Mouse (Mus musculus) left cerebral cortex, adult 18-20 months (tissue): ENCODE data around the gene Ppp1cb. TPM values are rescaled to one million over a fixed set of nuclear protein-coding genes. Genes with fewer than 3 reads are reported as not detected.
"Not testable (repeated sequence)": the region's sequence is repeated elsewhere in the genome, so short reads cannot be mapped to it uniquely, and the experiment has no call there.

Experiments
- DNase-seq, 2 experiments: peaks; one replicate each; pipeline ENCODE4 v3.0.0; 2021 to 2022; ENCODE audit warnings: low spot score in 2 of 2, mixed read lengths in 1 of 2
- long read RNA-seq, 2 experiments: library from polyadenylated mRNA; stranded (forward); transcript quantifications; one replicate each; pipeline ENCODE4 v2.0.0; 2021
- total RNA-seq, 2 experiments: library from RNA; stranded (reverse); gene quantifications; 2 replicates each; pipeline ENCODE4 v1.2.3; 2021

Gene Ppp1cb
- total RNA-seq: 100 to 1,000 TPM; 430 TPM
- long read RNA-seq, experiment 1, full-length matches to known transcripts: 189 of 208 reads
- long read RNA-seq, experiment 1, partial matches to known transcripts: 12 of 208 reads
- long read RNA-seq, experiment 1, other reads (novel, unspliced or antisense): 7 of 208 reads
- long read RNA-seq, experiment 2, full-length matches to known transcripts: 159 of 179 reads
- long read RNA-seq, experiment 2, partial matches to known transcripts: 13 of 179 reads
- long read RNA-seq, experiment 2, other reads (novel, unspliced or antisense): 7 of 179 reads

DNA sequence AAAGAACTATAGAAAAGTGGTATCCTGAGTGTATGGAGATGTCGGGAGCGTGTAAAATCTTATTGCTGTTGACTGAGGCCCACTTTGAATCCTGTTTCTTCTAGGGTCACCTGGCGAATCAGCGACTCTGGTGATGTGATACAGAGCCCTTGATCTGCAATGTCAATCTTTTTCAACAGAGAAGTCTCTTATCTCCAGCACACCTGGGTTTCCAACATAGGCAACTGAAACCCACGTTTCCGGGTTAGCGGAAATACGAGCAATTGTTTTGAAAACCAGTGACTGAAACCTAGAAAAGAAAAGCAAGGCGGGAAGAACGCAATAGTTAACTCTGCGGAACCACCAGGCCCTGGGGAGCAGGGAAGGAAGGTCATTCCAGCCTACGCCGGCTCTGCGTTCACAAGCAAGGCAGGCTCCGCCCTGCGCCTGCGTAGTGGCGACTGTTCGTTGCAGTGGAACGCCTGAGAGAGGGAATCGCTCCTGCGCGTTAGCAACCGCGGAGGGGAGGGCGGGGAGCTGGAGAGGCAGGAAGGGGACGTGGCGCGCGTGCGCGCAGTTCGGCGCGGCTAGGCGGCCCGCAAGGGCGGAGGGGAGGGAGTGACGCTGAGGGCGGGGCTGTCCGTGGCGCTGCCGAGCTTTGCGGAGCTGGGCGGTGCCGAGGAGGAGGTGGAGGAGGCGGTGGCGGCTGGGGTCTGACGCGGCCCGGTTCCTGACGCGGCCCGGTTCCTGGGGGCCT is at the start of gene Ppp1cb:
TSS of gene Ppp1cb (plus strand) at position 436 of the 736 bp plus-strand sequence.
- DNase-seq: peak; percentile 93 to 97

DNA sequence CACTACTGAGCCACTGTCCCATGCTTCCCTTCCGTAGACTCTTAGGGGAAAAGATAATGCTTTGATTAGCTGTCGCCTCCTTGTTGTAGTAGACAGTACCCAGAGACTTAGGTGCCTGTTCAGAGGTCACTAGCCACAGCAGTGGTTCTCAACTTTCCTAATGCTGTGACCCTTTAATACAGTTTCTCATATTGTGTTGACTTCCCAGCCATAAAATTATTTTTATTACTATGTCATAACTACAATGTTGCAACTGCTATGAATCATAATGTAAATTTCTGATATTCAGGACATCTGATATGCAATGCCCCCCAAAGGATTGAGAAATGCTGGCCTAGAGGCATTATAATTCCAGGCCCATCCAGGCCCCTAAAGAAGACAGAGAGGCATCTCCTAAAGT is 48.9 kb upstream of the Ppp1cb start:
- DNase-seq: no peak

DNA sequence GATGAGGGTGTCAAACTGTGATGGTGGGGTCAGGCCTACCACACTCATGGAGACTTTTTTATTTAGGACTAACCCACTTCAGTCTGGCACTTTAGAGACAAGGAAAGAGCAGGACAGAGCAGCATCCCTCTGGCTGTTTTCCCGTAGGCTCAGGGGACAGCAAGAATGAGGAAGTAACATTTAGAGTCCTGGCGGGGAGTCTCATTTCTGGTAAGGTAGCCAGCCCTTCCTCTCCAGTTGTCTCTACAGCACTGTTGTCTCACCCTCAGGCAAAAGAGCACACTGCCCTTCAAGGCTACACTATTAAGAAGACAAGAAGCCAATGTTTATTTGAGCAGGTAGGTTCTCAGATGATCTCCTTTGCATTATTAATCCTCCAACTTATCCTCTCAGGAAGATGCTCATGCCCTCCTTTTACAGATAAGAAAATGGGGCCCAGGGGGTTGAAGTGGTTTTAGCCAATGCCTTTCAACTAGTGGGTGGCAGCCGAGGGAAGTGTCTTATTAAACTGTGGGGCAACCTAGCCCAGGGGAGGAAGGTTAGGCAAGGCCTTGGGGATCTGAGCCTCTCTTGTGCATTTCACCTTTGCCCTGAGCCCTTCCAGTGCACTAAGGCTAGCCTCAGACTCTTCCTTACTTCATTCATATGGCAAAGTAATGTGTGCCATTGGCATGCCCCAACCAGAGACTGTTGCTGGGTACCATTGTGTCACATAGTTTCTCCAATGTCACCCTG is 47.5 kb upstream of the Ppp1cb start:
- no peak for DNase-seq

DNA sequence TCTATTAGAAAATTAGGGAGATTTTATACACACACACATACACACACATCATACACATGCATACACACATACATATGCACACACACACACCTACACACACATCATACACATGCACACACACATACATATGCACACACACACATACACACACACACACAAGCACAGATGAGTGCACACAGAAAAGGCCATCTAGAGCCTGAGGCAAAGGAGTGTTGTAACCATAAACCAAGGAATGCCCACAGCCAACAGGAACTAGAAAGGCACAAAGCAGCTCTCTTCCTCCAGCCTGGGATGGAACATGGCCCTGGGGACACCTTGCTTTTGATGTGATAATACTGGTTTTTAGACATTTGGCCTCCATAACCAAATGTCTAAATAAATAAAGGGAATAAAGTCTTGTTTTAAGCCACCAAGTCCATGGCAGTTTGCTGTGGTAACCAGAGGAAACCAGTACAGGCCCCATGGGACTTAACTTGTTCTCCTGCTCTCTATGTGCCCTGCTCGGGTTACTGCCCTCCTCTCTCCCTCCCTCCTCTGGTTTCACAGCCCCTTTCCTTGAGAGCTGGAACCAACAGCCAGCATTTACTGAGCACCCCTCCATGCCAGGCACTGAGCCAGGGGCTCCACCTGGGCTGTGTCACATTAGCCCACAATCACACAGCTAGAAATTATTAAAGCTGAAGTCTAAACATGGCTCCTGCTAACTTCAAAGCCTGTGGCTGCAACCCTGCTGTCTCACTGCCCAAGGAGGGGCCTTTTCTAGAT is 46.3 kb upstream of the Ppp1cb start:
- no peak for DNase-seq

DNA sequence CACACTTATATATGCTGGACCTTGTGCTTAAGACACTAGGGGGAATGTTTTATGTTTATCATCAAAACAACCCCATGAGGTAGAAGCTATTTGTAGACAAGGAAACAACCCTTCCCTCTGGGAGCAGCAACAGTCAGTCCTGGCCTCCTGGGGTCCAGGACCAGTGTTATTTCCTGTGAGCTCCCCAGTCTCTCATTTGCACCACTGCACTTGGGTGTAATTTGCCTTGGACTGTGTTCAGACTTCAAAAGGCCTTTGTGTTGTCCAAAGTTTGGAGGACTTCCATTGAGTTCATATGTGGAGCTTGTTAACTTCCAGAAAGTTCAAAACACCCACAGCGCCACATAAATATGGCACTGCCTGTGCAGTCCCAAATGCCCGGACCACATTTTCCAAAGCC is 45.6 kb upstream of the Ppp1cb start:
- no peak for DNase-seq

DNA sequence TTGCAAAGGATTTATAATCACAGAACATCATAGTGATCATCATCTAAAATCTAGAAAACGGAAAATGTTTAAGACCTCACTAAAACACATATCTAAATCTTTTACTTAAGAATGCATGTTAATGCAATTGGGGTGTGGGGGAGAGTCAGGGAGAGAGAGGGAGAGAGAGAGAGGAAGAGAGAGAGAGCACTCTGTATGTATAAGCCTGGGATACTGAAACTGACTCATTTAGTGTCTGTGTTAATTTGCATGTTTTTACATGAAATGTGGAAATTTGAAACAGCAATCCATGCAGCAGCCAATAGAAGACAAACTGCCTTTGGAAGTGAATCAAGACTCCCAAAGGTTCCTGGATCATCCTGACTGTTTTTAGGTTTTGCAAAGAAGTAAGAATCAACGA is 45.1 kb upstream of the Ppp1cb start:
- DNase-seq: no peak

DNA sequence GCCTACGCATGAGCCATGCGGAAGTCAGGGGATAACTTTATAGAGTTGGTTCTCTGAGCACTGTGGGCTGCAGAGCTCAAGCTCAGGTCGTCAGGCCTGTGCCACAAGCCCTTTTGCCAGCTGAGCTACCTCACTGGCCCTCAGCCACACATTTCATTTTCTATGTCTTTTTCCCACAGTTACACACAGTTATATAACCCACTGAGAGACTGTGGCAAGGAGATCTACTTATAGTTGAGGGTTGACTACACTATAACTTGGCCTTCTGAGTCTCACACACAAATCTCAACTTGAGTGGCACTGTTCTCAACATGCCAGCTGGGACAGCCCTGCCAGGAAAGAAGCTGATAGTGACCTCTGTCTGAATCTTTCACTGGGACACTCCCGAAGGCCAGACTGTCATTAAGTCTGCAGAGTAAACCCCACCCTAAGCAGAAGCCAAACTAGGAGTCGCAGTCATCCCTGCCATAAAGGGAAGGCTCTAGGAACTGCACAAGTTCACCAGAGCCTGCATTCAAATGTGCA is 44.1 kb upstream of the Ppp1cb start:
- DNase-seq: no peak

DNA sequence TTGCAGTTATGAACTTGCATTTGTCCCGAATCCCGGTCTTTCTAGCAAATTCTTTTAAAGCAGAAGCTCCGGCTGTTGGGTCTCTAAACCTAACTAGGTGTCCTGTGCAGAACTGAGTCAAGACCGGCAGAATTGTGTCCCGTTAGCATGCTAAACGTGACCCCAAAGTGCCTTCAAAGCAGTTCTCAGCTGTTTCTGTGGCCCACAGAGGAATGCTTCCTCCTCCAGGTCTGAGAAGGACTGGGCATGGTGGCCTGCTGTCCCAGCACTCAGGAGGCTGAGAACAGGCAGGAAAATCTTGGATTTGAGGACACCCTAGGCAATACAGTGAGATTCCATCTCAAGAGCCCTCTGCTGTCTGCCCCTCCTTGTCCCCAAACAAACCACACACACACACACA is 43.1 kb upstream of the Ppp1cb start:
- DNase-seq: no peak

DNA sequence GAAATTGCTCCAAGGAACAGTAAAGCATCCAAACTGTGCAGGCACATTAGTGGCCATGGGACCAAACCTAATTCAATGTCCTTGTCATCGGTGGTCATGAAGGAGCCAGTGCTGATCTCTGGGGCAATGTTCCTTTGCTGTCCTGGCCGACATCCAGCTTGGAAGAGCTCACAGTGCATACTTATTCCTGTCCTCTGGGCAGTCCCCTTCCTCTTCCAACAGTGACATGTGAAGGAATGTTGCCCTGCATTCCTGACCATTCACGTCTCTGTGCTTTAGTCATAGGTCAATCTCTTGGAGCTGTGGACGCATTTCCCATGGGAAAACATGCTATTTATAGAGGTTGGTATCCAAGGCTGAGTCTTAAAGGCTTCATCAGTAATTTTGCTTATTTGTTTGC is 41.8 kb upstream of the Ppp1cb start:
- no peak for DNase-seq

DNA sequence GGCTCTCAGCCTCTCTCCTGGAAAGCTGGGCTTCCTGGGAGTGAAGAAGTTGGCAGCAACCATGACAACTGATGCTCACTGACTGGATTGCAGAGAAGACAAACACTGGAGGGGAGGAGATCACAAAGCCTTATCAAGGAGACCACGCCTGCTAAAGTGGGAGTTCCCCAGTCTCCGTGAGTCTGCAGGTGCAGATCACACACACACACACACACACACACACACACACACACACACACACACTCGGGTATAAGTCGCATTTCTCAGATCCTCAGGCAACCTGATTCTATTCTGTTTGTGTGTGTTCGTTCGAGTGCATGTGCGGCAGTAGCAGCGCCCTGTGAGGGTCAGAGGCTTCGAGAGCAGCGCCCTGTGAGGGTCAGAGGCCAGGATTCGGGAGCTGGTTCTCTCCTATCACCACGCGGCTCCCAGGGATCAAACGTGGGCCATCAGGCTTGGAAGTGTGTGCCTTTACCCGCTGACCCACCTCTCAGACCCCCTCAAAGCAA is 36.5 kb upstream of the Ppp1cb start:
- no peak for DNase-seq

DNA sequence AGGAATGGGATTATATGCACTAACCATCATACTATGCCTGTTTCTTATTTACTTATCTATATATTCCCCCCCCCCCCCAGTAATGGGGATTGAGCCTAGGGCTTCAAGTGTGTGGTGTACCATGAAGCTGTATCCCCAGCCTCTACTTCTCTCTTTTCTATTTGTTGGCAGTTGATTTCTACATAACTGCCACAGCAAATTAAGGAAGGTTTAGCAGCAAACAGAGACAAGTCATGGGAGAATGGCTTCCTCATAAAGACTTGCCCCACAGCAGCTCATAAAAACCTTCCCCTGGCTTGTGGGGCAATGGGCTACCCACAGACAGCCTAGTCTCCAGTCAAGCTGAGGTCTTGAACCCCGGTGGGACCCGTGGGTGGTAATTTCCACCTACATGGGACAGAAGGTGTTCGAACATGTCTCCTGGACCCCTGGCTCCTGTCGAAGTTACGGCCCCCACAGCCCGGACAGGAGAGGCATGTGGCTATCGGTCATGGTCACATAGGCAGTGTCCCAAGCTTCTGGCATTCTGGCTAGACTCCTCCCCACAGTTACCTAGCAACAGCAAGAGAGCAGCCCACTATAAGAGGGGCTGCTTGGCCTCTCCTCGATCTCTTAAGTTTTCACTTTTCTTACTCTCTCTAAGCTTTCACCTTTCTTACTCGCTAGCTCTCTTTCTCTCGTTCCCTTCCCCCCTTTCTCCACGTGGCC is 35.1 kb upstream of the Ppp1cb start:
- DNase-seq: no peak

DNA sequence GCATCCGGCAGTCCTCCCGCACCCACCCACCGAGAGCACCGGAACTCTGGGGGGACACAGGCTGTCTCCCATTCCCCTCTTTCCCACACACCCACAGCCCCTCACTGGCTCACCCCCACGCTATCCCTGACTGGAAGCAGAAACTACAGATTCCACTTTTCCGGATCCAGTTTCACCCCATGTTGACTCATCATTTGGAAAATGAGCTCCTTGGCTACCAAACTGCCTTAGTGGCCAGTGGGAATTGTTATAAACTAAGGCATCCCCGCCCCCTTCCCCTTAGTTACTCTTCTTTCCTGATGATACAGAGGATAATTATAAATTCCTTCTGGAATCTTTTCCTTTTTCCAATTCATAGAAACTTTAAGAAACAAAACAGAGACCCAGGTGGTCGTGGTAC is 34.2 kb upstream of the Ppp1cb start:
- no peak for DNase-seq

DNA sequence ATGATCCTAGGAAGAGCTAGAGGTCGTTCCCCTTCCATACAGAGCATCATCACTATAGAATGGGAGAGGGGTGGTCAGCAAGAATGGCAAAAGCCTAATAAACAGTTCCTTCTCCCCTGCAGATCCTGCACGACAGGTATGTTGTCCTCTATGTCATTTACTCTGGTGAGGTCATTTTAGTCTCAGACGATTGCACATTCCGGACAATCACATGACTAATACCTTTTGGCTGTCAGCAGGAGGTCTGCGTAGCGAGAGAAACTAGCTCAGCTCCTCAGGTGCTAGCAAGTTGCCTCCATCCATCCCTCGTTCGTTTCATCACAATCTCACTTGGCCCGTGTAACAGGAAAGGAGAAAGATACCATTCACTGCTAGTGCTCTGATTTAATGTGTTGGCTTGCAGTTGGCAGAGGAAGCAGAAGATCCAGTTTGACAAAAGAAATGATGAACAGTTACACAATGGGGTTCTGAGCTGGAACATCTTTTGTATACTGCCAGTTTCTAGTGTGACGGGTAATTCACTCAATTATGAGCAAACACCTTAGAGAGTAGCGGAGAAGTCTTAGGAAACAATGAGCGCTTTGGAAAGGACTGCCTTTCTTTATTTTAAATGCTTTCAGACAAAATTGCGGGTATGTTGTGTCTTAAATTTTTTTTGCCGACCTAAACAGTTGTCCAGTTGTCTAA is 33.0 kb upstream of the Ppp1cb start:
- no peak for DNase-seq

DNA sequence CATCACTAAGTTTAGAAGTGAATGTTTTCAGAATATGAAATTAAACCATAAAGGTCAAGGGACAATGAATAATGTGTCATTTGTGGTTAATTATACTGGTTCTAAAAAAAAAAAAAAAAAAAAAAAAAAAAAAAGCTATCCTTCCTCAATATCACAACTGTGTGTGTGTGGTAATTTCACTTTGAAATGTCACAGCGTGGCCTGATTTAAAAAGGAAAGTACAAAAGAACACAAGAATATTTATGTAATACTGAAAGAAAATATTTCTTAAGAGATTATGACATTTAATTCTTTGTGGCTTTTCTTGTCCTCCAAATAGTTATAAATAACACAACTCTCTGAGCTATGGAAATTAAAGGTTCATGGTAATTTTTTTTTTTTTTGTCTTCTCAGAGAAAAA is 28.2 kb upstream of the Ppp1cb start:
- DNase-seq: no peak

DNA sequence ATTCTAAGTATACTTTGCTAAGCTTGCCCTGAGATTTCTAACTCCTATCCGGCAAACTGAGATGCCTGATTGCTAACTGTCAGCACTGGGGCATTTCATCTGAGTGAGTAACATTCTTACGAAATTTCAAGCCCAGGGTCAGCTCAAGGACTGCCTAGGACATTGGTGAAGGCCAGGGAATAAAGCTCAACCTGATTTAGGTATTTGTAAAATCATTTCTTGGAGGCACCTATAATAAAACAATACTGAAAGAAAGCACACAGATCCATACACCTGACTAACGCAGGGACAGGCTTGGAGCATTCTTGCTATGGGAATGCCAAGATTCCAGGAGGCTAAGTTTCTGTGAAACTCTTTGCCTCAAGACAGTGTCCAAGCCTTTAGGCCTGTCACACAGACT is 24.3 kb upstream of the Ppp1cb start:
- DNase-seq: not testable (repeated sequence)

DNA sequence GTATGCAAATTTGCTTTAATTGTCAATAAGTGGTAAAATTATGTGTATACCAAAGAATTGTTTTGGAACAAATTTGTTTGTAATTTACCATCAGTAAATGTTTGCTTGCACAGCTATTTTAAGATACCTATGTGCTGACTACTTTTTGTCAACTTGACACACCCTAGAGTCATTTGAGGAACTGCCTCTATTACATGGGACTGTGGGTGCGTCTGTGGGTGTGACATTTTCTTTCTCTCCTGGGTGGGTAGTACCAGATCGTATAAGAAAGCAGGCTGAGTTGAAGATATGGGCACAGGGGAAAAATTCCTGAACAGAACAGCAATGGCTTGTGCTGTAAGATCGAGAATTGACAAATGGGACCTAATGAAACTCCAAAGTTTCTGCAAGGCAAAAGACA is 23.0 kb upstream of the Ppp1cb start:
- no peak for DNase-seq

DNA sequence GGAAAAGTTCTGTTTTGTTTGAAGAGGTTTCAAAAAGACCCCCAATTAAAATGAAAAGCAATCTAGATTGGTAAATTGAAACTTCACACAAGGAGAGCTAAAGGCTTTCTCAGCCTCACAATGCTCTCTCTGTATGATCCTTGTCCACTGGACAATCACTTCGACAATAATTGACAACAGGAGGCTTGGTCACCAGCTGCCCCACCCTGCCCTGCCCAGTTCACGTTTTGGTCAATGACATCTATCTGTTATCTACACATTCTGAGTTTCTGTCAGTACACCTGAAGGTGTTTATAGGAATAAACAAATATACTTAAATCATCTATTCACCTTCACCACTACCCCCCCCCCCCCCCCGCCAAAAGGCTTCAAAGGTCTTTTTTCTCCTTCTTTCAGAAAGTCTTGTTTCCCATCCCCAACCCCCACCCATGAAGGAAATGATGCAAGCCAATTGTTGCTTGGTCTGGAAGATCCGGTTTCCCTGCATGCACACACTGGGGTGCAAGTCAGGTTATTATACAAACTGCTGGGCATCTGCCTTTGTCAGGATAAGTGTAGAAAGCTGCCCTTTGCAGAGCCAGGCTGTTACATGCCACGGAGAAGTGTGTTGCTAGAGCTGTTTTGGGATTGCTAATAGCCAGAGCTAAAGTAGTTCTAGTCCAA is 20.6 kb upstream of the Ppp1cb start:
- DNase-seq: no peak

DNA sequence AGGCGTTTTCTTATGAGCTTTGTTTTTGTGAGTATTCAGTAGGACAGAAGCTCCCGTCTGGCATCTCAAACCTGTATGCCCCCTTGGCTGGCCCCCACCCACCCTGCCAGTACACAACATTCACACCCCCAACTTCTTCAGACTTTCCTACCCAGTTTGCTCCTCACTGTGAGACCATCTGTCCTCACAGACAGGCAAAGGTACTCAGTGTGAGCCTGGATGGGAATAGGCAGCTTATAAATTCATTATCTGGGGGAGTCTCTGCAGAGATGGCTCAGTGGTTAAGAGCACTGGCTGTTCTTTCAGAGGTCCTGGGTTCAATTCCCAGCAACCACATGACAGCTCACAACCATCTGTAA is 20.1 kb upstream of the Ppp1cb start:
- no peak for DNase-seq

DNA sequence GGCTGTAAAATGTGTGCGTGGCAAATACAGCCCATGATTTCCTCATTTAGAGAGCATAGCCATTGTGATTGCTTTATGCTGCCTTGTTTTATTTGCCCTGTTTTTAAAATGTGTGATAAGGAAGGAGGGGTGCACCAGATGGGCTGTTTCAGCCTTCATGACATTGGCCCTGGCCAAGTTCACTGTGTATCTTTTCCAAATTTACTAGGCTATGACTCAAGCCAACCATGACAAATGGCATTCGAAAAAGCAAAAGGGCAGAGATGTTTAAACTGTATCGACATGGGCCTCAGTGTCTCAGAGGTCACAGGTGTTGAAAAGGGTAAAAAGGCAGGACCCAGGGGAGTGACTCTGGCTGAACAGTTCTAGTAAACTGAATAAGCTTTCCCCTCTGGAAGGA is 17.3 kb upstream of the Ppp1cb start:
- DNase-seq: no peak
